Mouse (Mus musculus) small intestine, adult 2 months (tissue): ENCODE results near the gene Adora2a. TPM values are rescaled to one million over a fixed set of nuclear protein-coding genes. Genes with fewer than 3 reads are reported as not detected.
A peak's percentile ranks its signal among the peaks of the same experiment; 100 is the strongest.

Experiments used
- H3K27ac ChIP-seq: fragments of 200-500 bp; 2 replicates; pipeline ENCODE4 v1.5.1; 2012; ENCODE audit warnings: low read depth, low read length, control low read depth, inconsistent platforms; ENCODE audit not compliant: insufficient read depth
- H3K27me3 ChIP-seq: fragments of 200-500 bp; 2 replicates; pipeline ENCODE4 v1.6.1; 2012; ENCODE audit warnings: mild to moderate bottlenecking, moderate library complexity, low read length, inconsistent platforms; ENCODE audit not compliant: control insufficient read depth, insufficient read depth
- H3K36me3 ChIP-seq: fragments of 200-500 bp; 2 replicates; pipeline ENCODE4 v1.6.1; 2012; ENCODE audit warnings: mild to moderate bottlenecking, low read length, control low read depth, inconsistent platforms; ENCODE audit not compliant: control insufficient read depth, insufficient read depth
- H3K4me1 ChIP-seq: fragments of 200-500 bp; 2 replicates; pipeline ENCODE4 v1.6.1; 2012; ENCODE audit warnings: low read length, inconsistent platforms, mixed read lengths; ENCODE audit not compliant: control insufficient read depth, insufficient read depth, insufficient read length
- H3K4me3 ChIP-seq: fragments of 200-500 bp; 2 replicates; pipeline ENCODE4 v1.5.1; 2012; ENCODE audit warnings: low read depth, mild to moderate bottlenecking, control low read depth, inconsistent platforms, low read length, moderate library complexity
- CTCF ChIP-seq: fragments of 200-500 bp; IDR thresholded peaks from 2 replicates; pipeline ENCODE4 v1.5.1; 2012; ENCODE audit warnings: low read depth, mild to moderate bottlenecking, control low read depth, inconsistent platforms, low read length, moderate library complexity, mixed read lengths; ENCODE audit not compliant: insufficient replicate concordance, insufficient read length; ENCODE audit errors: extremely low read depth
- POLR2A ChIP-seq: fragments of 200-500 bp; IDR thresholded peaks from 2 replicates; pipeline ENCODE4 v1.6.1; 2012; ENCODE audit warnings: low read depth, mild to moderate bottlenecking, control low read depth, inconsistent platforms, low read length, moderate library complexity
- WGBS: fragments of 180-500 bp; shearing (Covaris S2); methylation state at CpG from one replicate; pipeline ENCODE4 v1.1.7; 2018; 5-methylcytosine and 5-hydroxymethylcytosine counted together
- polyA plus RNA-seq: library from polyadenylated mRNA; depleted of rRNA; stranded (reverse); fragments of >200 nt; gene quantifications from 2 replicates; pipeline ENCODE4 v1.2.3, GENCODE M21; 2012

Gene Adora2a
- polyA plus RNA-seq, 1 experiment: 7.5 TPM

GRCm38 (mm10) chr10:75307130-75307529 is 9.5 kb upstream of the Adora2a start:
- Histone ChIP-seq H3K4me3 (no peak overlapping the region), H3K36me3 (peaks cover 68% of the 10 kb centered on the region), H3K27ac (no peak overlapping the region), H3K27me3 (no peaks in the 10 kb centered on the region), H3K4me1 (peaks cover 10% of the 10 kb centered on the region)
- 92% methylated on average over 7 of the region's 7 CpGs for WGBS
- TF ChIP-seq POLR2A (no peak), CTCF (no peak)

DNA sequence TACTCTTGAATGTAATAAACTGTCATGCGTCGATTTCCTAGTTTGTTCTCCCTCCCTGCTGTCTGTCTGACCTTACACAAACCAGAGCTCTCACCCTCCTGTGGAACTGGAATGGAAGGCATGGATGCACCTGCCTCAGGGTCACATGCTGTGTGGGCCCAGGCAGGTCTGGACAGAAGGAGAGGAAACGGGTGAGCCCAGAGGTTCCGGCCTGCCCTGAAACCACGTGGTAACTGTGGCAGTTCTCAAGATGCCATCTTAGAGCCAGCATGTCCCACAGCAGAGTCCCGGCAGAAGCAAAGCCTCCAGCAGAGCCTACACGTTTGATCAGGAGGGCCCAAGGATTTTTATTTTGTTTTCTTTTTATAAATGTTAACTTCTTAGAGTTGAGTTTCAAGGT is 4.3 kb upstream of the Adora2a start:
- Histone ChIP-seq H3K27me3 (0 out of 2 replicates have a peak, but pooled peaks cover 3% of the 10 kb centered on the region), H3K36me3 (peaks cover 48% of the 10 kb centered on the region), H3K4me3 (no peak overlapping the region), H3K4me1 (peaks cover 8% of the 10 kb centered on the region), H3K27ac (no peak overlapping the region)
- TF ChIP-seq POLR2A (no peak), CTCF (no peak)
- WGBS: 77% methylated on average over 7 of the region's 7 CpGs

DNA sequence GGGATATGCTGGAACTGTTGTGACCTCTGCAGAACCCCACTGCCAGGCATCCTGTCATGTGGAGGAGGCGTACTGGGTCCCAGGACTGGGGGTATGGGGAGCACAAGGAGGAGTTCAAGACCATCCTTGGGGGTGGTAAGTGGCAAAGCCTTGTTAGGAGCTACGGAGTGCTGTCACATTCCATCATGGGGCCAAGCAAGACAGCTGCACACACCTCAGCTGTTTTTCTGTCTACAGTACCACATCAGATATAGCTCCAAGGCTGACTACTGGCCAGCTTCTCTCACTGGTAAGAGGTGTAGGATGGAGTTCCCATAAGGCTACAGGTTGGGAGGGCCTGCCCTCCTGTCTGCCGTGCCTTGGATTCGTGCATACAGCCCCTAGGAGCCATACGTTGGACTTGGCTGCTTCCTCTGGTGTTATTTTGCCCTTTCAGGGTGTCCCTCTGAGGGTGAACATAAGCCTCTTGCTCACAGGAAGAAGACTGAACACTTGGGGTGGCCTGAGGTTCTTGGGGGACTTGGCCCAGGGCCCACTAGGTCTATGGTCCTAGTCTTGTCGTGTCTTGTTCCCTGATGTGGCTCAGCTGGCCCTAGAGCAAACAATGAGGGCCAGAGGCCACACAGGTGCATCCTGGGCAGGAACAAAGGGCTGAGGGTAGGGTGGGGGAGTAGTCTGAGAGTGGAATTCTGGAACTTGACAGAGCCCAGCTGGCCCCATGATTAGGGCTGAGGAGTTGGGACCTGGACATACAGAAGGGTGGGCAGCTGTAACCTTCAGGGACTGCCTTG is 2.3 kb upstream of the Adora2a start:
- TF ChIP-seq POLR2A (no peak), CTCF (no peak)
- H3K4me1 ChIP-seq: peaks cover 8% of the 10 kb centered on the region
- peaks cover 30% of the 10 kb centered on the region for H3K36me3 ChIP-seq
- 0 out of 2 replicates have a peak, but pooled peaks cover 9% of the 10 kb centered on the region for H3K27me3 ChIP-seq
- 39% methylated on average over 6 of the region's 6 CpGs for WGBS
- H3K4me3 ChIP-seq: no peak overlapping the region
- no peak overlapping the region for H3K27ac ChIP-seq

DNA sequence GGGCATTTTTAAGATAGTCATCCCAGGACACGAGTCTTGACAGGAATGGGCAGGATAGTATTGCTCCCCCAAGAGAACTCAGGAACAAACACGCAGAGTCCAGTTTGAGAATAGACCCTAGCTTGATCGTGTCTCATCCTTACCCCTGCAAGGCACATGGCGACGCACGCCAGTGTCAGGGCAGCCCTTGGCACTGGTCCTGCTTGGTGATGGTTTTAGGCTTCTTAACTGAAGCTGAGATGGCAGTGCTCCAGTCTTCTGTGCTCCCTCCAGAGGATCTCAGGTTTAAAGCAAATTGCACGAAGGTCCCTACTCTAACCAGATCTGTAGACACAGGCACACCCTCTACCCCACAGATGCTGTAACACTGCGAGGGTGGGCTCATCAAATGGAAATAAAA is 921 bp upstream of the Adora2a start:
- 0 out of 2 replicates have a peak, but pooled peaks cover 9% of the 10 kb centered on the region for H3K27me3 ChIP-seq
- peaks cover 8% of the 10 kb centered on the region for H3K4me1 ChIP-seq
- TF ChIP-seq POLR2A: no peak
- TF ChIP-seq CTCF: no peak
- 70% methylated on average over 8 of the region's 8 CpGs for WGBS
- H3K36me3 ChIP-seq: peaks cover 17% of the 10 kb centered on the region
- no peak overlapping the region for H3K27ac ChIP-seq
- no peak overlapping the region for H3K4me3 ChIP-seq

- 9% methylated on average over 9 of the region's 9 CpGs for WGBS
- H3K27ac ChIP-seq: no peak overlapping the region
- TF ChIP-seq CTCF (no peak), POLR2A (no peak)
- 0 out of 2 replicates have a peak, but pooled peaks cover 9% of the 10 kb centered on the region for H3K27me3 ChIP-seq
- H3K4me1 ChIP-seq: peaks cover 8% of the 10 kb centered on the region
- peaks cover 12% of the 10 kb centered on the region; the same call in 1 of the 2 replicates for H3K36me3 ChIP-seq
- peak overlapping the region; percentile 69 for H3K4me3 ChIP-seq
These were observed 205 bp upstream of the Adora2a start for GRCm38 (mm10) chr10:75316472-75316871.

DNA sequence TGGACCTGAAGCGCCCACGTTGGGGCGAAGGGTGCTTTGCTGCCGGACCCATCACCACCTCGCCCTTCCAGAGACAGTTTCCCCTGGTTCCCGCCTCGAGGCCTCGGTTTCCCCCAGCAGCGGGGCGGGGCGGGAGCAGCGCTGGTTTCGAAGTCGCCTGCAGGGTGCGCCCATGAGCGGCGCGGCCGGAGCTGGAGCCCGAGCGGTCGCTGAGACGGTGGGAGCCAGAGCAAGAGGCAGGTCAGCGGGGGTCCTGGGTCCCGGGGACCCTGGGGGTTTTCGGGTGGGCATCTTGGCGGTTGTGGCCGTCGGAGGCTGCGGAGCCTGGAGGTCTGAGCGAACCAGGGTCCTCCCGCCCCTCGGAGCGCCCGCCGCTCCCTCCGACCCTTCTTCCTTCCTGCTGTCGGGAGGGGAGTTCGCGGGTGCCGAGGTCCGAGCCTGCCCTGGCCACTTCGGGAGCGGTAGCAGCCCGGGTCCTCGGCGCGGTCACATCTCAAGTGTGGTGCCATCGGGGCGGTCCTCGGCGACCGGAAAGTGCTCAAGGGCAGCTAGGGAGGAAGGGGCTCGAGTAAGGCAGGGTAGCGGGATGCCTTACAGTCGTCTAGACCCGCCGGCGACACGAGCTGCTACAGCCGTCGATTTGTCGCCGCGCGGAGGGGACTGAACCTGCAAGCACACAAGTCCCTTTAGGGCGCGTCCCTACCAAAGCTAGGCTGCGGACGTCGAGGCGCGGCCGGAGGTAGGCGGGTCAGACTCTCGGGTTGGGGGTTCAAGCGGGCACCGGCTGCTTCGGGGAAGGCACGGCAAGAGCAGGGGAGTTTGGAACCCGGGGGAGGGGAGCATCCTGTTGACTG is 458 bp downstream of the Adora2a start:
- 1% methylated on average over 81 of the region's 81 CpGs for WGBS
- TF ChIP-seq CTCF (peak; percentile 48; the same call in 1 of the 2 replicates), POLR2A (no peak)
- Histone ChIP-seq H3K4me3 (peak overlapping the region; percentile 69), H3K4me1 (peaks cover 8% of the 10 kb centered on the region), H3K27me3 (0 out of 2 replicates have a peak, but pooled peaks cover 9% of the 10 kb centered on the region), H3K27ac (no peak overlapping the region), H3K36me3 (peaks cover 6% of the 10 kb centered on the region; the same call in 1 of the 2 replicates)
